10 mouse cellular contexts compared by ENCODE assay signal in genomic region chr12:108546508-108547153, GRCm38 (mm10). TPM values are rescaled to one million over a fixed set of nuclear protein-coding genes. Genes with fewer than 3 reads are reported as not detected.
A peak's percentile ranks its signal among the peaks of the same experiment; 100 is the strongest.
DNase-seq lines count a peak whose midpoint lies in the region; ATAC-seq lines count a peak whose summit lies in the region.
"Had no signal": no experiment of that assay in that cellular context is flagged by ENCODE, and none has a peak within 500 bp of the region (broad histone marks: within the 10 kb centered on the region; RNA-seq: fewer than 3 reads in every experiment).

No protein-coding gene starts in this region.

- no peak overlapping the region for H3K9ac ChIP-seq in embryonic facial prominence, embryonic 15.5 days
- no peak overlapping the region for H3K9ac ChIP-seq in intestine, embryonic 16.5 days (ENCODE audit: low read depth, low read length)
- H3K9ac ChIP-seq in stomach, embryonic 15.5 days: no peak overlapping the region

- H3K4me1 ChIP-seq in embryonic facial prominence, embryonic 15.5 days: no peaks in the 10 kb centered on the region; the same call in 1 of the 2 replicates
- H3K4me1 ChIP-seq in intestine, embryonic 16.5 days (ENCODE audit: control insufficient read depth, insufficient read depth, low read length): peaks cover 6% of the 10 kb centered on the region; the same call in 1 of the 2 replicates
- peaks cover 5% of the 10 kb centered on the region; the same call in 1 of the 2 replicates for H3K4me1 ChIP-seq in stomach, embryonic 15.5 days

- no peak overlapping the region for H3K27ac ChIP-seq in embryonic facial prominence, embryonic 15.5 days (replicated peaks)
- H3K27ac ChIP-seq in intestine, embryonic 16.5 days (ENCODE audit: low read length): no peak overlapping the region
- no peak overlapping the region for H3K27ac ChIP-seq in stomach, embryonic 15.5 days

- H3K4me2 ChIP-seq in embryonic facial prominence, embryonic 15.5 days (replicated peaks): no peak overlapping the region
- H3K4me2 ChIP-seq in intestine, embryonic 16.5 days (ENCODE audit: low read depth, low read length): no peak overlapping the region
- no peak overlapping the region for H3K4me2 ChIP-seq in stomach, embryonic 15.5 days

- H3K9me3 ChIP-seq in embryonic facial prominence, embryonic 15.5 days (replicated peaks): no peaks in the 10 kb centered on the region
- H3K9me3 ChIP-seq in intestine, embryonic 16.5 days (ENCODE audit: control insufficient read depth, low read length): no peaks in the 10 kb centered on the region
- no peaks in the 10 kb centered on the region; the same call in 1 of the 2 replicates for H3K9me3 ChIP-seq in stomach, embryonic 15.5 days

- WGBS in embryonic facial prominence, embryonic 15.5 days: 16% methylated on average over 10 of the region's 10 CpGs
- WGBS in intestine, embryonic 16.5 days: 6% methylated on average over 10 of the region's 10 CpGs
- WGBS in stomach, embryonic 15.5 days: 11% methylated on average over 10 of the region's 10 CpGs

- no peaks in the 10 kb centered on the region for H3K27me3 ChIP-seq in embryonic facial prominence, embryonic 15.5 days
- no peaks in the 10 kb centered on the region for H3K27me3 ChIP-seq in intestine, embryonic 16.5 days (replicated peaks; ENCODE audit: control insufficient read depth, insufficient read depth, low read length)
- no peaks in the 10 kb centered on the region for H3K27me3 ChIP-seq in stomach, embryonic 15.5 days (replicated peaks)

- no peaks in the 10 kb centered on the region for H3K36me3 ChIP-seq in embryonic facial prominence, embryonic 15.5 days
- no peaks in the 10 kb centered on the region for H3K36me3 ChIP-seq in intestine, embryonic 16.5 days (ENCODE audit: control insufficient read depth, insufficient read depth, low read length)
- no peaks in the 10 kb centered on the region for H3K36me3 ChIP-seq in stomach, embryonic 15.5 days

- DNase-seq in lung, postnatal 10 days: peak; percentile 28
- no peak for DNase-seq in lung, adult 18-20 months
- DNase-seq in thymus, postnatal 36 days: no peak
- no peak for DNase-seq in left cerebral cortex, postnatal 4 days
- DNase-seq in spleen, adult 12 weeks (ENCODE audit: low spot score): no peak
- DNase-seq: lung, postnatal 14 days had no signal

- intact Hi-C loops in left cerebral cortex, postnatal 4 days (cut with DNase I): no loop called here

- ATAC-seq in embryonic facial prominence, embryonic 15.5 days (ENCODE audit: insufficient number of reproducible peaks, low FRiP score, low TSS enrichment, low read depth): peak; percentile 48; the same call in 1 of the 2 replicates
- ATAC-seq in intestine, embryonic 16.5 days: peak; percentile 75
- ATAC-seq in stomach, embryonic 15.5 days (ENCODE audit: insufficient read depth, low FRiP score, low read depth): peak; percentile 64

- no peak overlapping the region for H3K4me3 ChIP-seq in embryonic facial prominence, embryonic 15.5 days (replicated peaks)
- H3K4me3 ChIP-seq in intestine, embryonic 16.5 days (ENCODE audit: low read length): no peak overlapping the region
- H3K4me3 ChIP-seq in stomach, embryonic 15.5 days (replicated peaks): no peak overlapping the region
- H3K4me3 ChIP-seq: erythroblast, embryonic 14.5 days had no signal

RNA-seq across cellular contexts. Expression of gene Evl, which starts 7.9 kb away (rescaled TPM):
- 59.9 and 63.4 TPM in 2 replicates for polyA plus RNA-seq in embryonic facial prominence, embryonic 15.5 days (2015; fragmentation: Nextera tagmentation; extraction: Ambion mirVana)
- 21.5 and 23.7 TPM in 2 replicates for polyA plus RNA-seq in intestine, embryonic 16.5 days (2015; fragmentation: Nextera tagmentation; extraction: Ambion mirVana)
- polyA plus RNA-seq in stomach, embryonic 15.5 days (2015; fragmentation: Nextera tagmentation; extraction: Ambion mirVana): 48.3 and 59.1 TPM in 2 replicates
- total RNA-seq in left cerebral cortex, postnatal 4 days (2021): 100 to 1,000 TPM; 585 to 625 TPM
